Mouse (Mus musculus) neural tube, embryonic 11.5 days (tissue): ENCODE measurements around the gene Vmn2r73. TPM values are rescaled to one million over a fixed set of nuclear protein-coding genes. Genes with fewer than 3 reads are reported as not detected.
"Not testable (repeated sequence)": the region's sequence is repeated elsewhere in the genome, so short reads cannot be mapped to it uniquely, and the experiment has no call there.

ENCODE experiments used
- ATAC-seq: fragments of 200-750 bp; cut with Nextera tagmentation; 2 replicates; pipeline ENCODE4 v1.8.0; 2017; ENCODE audit warnings: moderate number of reproducible peaks, mild to moderate bottlenecking, moderate TSS enrichment, moderate library complexity; ENCODE audit not compliant: insufficient read depth, low FRiP score, low TSS enrichment
- DNase-seq: peaks from one replicate; pipeline ENCODE4 v3.0.0-alpha.2; 2015; ENCODE audit warnings: low spot score
- H3K27ac ChIP-seq: fragments of 300-500 bp; sonication (generic); 2 replicates; pipeline ENCODE4 v1.5.1; 2014; ENCODE audit warnings: low read depth, mild to moderate bottlenecking, low read length
- H3K27me3 ChIP-seq: fragments of 300-500 bp; sonication (generic); 2 replicates; pipeline ENCODE4 v1.6.1; 2014; ENCODE audit warnings: mild to moderate bottlenecking, low read length, mixed read lengths; ENCODE audit not compliant: control insufficient read depth, insufficient read depth
- H3K36me3 ChIP-seq: fragments of 300-500 bp; sonication (generic); 2 replicates; pipeline ENCODE4 v1.6.1; 2014; ENCODE audit warnings: mild to moderate bottlenecking, low read length, moderate library complexity, mixed read lengths; ENCODE audit not compliant: control insufficient read depth, insufficient read depth
- H3K4me1 ChIP-seq: fragments of 300-500 bp; sonication (generic); 2 replicates; pipeline ENCODE4 v1.6.1; 2014; ENCODE audit warnings: low read length, mixed read lengths; ENCODE audit not compliant: control insufficient read depth, insufficient read depth
- H3K4me2 ChIP-seq: fragments of 300-500 bp; sonication (generic); 2 replicates; pipeline ENCODE4 v1.6.1; 2014; ENCODE audit warnings: low read depth, mild to moderate bottlenecking, moderate library complexity
- H3K4me3 ChIP-seq: fragments of 300-500 bp; sonication (generic); 2 replicates; pipeline ENCODE4 v1.5.1; 2014; ENCODE audit warnings: low read depth, low read length
- H3K9ac ChIP-seq: fragments of 300-500 bp; sonication (generic); 2 replicates; pipeline ENCODE4 v1.6.1; 2014; ENCODE audit warnings: mild to moderate bottlenecking, low read length
- H3K9me3 ChIP-seq: fragments of 300-500 bp; sonication (generic); 2 replicates; pipeline ENCODE4 v1.6.1; 2016; ENCODE audit warnings: low read length; ENCODE audit not compliant: control insufficient read depth
- WGBS: fragments of 180-500 bp; shearing (Covaris S2); extraction: QIAGEN DNeasy Blood & Tissue Kit; methylation state at CpG from one replicate; pipeline ENCODE4 v1.1.7; 2014; 5-methylcytosine and 5-hydroxymethylcytosine counted together
- polyA plus RNA-seq: library from polyadenylated mRNA; unstranded; fragments of >200 nt; fragmentation: Nextera tagmentation; extraction: Ambion mirVana; gene quantifications from 2 replicates; pipeline ENCODE4 v1.2.1, GENCODE M21; 2014

Gene Vmn2r73
- polyA plus RNA-seq = not detected in 2 replicates

DNA sequence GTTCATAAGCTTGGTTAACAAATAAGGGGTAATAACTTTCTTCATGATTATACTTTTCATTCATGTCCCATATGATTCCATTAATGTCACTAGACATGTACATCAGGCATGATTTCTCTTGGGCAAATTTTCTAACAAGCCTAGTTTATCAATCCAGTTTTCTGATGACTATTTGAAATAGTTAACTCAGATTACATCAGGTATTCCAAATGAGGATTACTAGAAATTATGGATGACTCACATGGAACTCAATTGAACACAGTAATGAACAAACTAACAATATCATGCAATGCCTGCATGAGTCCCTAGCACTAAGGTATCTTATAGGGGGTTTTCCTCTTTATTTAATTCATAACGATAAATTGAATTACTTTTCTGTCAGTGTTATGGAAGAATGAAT lies at the start of gene Vmn2r73:
Gene Vmn2r73 (minus strand): TSS at position 101 of the 400 bp plus-strand sequence.
- Histone ChIP-seq H3K9me3 (no peaks in the 10 kb centered on the region), H3K36me3 (no peaks in the 10 kb centered on the region), H3K4me2 (no peak within 1 kb of the TSS), H3K9ac (no peak within 1 kb of the TSS), H3K27ac (no peak within 1 kb of the TSS), H3K27me3 (no peaks in the 10 kb centered on the region), H3K4me3 (no peak within 1 kb of the TSS), H3K4me1 (no peaks in the 10 kb centered on the region)
- WGBS = 91% methylated on average over 1 of the region's 1 CpGs
- DNase-seq (no peak), ATAC-seq (no peak)

DNA sequence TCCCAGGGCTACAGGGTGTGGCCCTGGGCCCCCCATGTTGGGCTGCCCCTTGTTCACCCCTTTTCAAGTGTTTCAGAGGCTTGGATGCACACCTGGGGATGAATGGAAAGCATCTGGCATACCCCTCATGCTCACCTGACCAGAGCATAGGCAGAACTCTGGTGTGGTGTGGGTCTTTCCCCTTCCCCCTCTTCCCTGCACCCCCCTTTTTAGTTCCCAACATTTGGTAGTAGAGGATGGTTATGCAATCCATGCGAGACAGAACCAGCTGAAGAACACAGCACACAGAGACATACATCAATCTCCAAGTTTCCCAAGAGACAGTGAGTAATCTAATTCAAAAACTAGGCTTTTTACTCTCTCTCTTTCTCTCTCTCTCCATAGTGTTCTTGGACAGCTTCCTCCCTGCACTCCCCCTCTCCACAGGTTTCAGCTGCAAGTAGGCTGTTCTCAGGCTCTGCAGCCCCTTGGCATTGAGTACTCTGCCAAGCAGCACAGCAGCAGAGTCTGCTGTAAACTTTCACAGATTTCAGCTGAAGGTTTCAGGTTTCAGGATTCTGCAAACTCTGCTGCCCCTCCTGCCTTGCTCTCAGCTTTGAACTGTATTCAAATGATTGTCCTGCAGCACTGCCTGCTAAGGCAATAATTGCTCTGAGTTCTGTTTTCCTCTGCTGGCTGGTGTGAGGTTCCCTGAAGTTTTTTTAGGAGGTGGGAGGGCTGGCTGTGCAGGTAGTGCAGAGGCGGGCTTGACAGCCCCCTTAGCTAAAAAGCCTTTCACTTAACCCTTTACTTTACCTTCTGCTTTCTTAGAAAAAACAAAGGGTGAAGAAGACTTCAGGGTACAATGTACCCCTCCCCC lies 35.7 kb downstream of the Vmn2r73 start:
- Histone ChIP-seq H3K27ac (no peak overlapping the region), H3K36me3 (no peaks in the 10 kb centered on the region), H3K9ac (no peak overlapping the region), H3K4me3 (no peak overlapping the region), H3K4me1 (no peaks in the 10 kb centered on the region), H3K9me3 (no peaks in the 10 kb centered on the region), H3K27me3 (no peaks in the 10 kb centered on the region), H3K4me2 (no peak overlapping the region)
- no peak for ATAC-seq
- 29% methylated on average over 2 of the region's 2 CpGs for WGBS
- DNase-seq = peak; percentile 9

DNA sequence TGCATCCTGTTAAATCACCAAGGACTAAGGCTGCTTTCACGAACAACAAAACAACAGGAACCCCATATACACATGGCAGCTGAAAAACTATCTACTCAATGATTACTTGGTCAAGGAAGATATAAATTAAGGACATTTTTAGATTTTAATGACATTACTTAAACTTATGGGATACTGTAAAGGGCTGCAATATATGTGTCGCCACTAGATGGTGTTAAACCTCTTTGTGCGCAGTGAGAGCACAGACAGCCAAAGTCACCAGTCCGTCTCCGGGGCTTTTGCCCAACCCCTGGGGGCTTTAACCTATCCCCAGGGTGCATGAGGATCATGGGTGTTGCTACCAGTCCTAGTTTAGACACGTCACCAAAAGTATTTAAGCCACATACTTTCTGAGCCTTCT lies 58.0 kb downstream of the Vmn2r73 start:
- H3K27ac ChIP-seq, H3K4me2 ChIP-seq, H3K9ac ChIP-seq, H3K4me1 ChIP-seq, H3K27me3 ChIP-seq, ATAC-seq, H3K9me3 ChIP-seq, H3K4me3 ChIP-seq, DNase-seq, H3K36me3 ChIP-seq: not testable (repeated sequence)
- WGBS = 14% methylated on average over 6 of the region's 6 CpGs

Other genes with a start within 250 kb of the Vmn2r73 start
- gene Vmn2r72, start 121.2 kb downstream of the Vmn2r73 start, polyA plus RNA-seq = not detected in 2 replicates
- not detected in 2 replicates for gene Vmn2r74, start 85.4 kb upstream of the Vmn2r73 start, polyA plus RNA-seq